Mouse (Mus musculus) lung, postnatal 25 days (tissue): ENCODE measurements at regions not wholly inside any gene's neighbourhood (a gene's known extent, or its start where the extent isn't known, plus 50 kb on each side); places are given as distances from the start of the nearest gene placed in this dataset.
"Not testable (repeated sequence)": the region's sequence is repeated elsewhere in the genome, so short reads cannot be mapped to it uniquely, and the experiment has no call there.

Experiments
- DNase-seq: peaks from one replicate; pipeline ENCODE4 v3.0.0; 2022; ENCODE audit warnings: low spot score

- DNase-seq, result peak; percentile 18
Measured at GRCm38 (mm10) chr13:52277195-52277594, 253.9 kb downstream of the Diras2 start.

DNA sequence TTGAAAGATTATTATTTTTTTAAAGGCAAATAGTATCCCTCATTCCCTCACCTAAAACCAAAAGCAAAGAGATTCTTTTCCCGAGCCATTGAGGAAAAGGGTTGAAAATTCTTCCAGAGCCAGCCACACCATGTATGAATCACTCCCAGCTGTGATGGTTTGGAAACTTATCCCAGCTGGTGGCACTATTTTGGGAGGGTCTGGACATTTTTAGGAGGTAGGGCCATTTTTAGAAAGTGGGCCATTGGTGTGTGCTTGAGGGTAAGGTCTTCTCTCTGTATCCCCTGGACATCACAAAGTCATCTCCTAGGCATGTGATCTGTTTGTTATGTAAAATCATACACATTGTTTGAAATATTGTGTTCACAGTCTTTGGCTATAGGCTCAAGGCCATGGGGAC is 252.2 kb downstream of the Diras2 start:
- no peak for DNase-seq

DNA sequence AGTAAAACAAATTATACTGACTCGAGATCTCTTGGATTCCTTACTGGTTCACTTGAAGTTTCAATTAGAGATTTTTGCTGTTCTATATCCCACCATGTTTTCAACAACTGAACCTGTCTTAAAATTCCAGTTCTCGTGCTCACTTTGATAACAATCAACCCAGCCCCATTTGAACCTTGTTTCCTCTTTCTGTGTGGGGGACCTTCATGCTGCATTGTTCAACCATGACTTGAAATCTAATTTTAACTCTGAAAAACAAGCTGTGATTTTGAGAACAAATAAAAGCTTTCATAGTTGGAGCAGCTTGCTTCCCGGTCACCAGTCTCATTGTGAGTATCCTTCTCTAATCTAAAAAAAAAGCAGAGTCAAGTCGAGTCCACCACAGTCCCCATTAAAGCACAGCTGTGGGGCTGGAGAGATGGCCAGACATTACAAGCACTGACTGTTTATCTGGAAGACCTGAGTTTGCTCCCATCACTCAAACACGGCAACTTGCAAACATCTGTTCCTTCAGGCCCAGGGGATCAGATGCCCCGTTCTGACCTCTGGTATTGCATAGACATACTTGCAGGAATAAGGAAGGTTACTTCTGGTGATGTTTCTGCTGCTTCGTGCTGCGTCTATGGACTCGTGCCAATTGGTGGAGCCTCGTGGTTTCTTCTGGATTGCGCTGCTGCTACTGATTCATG is 251.7 kb downstream of the Diras2 start:
- DNase-seq, result peak; percentile 9

DNA sequence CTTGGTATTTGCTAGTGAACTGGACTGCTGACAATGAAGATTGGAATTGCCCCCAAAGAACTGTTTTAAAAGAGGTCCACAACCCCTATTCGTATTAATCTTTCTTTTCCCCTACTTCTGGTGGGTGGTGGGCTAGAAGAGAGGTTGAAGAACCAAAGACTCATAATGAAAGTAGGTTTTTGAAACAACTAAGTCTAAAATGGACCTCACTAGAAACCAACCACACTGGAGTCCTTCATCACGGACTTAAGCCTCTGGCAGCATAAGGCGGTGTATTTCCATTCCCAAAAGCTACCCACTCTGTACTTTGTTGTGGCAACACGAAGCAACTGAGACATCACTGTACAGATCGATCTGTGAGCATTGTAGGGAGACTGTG is 251.1 kb downstream of the Diras2 start:
- no peak for DNase-seq

GRCm38 (mm10) chr13:52281271-52281670 is 249.8 kb downstream of the Diras2 start:
- no peak for DNase-seq

- DNase-seq, result no peak
Measured at GRCm38 (mm10) chr13:52282500-52282899, 248.6 kb downstream of the Diras2 start.

- DNase-seq, result peak; percentile 41
Measured at GRCm38 (mm10) chr13:52283456-52283855, 247.6 kb downstream of the Diras2 start.

GRCm38 (mm10) chr13:52284026-52284801 is 246.9 kb downstream of the Diras2 start:
- DNase-seq, result no peak

- DNase-seq, result no peak
Measured at GRCm38 (mm10) chr13:52288400-52288799, 242.7 kb downstream of the Diras2 start.

- no peak for DNase-seq
Measured at GRCm38 (mm10) chr13:52295847-52296246, 235.2 kb downstream of the Diras2 start.

DNA sequence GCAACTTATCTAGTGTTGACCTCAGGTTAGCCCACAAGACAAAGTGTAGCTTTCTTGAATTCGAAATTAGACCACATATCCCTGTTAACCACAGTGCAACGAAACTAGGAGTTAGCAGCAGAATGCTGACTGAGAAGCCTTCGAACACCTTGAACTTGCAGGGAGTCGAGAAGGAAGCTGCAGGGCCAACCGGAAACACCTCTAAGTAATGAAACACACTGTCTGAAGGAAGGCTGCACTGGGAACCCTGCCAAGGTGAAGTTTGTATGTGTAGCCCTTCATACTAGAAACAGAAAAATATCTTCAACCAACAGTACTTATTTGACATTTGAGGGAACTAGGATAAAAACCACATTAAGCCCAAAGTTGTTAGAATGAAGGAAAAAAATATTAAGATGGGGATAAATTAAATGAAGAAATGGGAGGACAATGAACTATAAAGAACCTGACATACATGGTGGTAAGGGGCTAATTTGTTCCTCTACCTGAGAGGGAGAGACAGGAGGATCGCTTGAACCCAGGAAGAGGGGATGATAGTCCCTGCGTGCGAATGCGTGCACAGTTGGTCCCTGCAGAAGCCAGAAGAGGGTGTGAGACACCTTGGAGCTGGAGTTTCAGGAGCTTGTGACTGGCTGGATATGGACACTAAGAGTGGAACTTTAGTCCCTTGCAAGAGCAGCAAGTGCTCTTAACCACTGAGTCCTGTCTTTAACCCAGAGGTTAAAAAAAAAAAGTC is 234.4 kb downstream of the Diras2 start:
- DNase-seq, result no peak

- no peak for DNase-seq
Measured at GRCm38 (mm10) chr13:52297277-52297623, 233.8 kb downstream of the Diras2 start.

DNA sequence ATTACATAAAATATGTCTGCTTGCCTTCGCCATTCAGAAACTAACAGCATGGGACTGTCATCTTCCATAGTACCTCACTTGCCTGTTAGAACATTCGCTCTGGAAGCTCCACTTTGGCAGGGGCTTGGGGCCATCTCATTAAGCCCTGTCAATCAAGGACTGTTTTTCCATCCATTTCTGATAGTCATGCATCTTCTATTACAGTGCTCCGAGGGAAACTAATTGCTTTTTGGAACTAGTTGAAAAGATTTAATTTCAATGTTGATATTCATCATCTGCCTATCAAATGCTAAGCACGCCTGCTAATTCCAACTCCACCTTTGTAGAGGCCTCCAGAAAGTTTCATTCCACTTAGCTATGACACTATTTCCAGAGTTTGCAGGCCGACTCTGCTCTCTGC is 232.7 kb downstream of the Diras2 start:
- DNase-seq, result no peak

GRCm38 (mm10) chr13:52305328-52305727 is 225.8 kb downstream of the Diras2 start:
- not testable (repeated sequence) for DNase-seq

DNA sequence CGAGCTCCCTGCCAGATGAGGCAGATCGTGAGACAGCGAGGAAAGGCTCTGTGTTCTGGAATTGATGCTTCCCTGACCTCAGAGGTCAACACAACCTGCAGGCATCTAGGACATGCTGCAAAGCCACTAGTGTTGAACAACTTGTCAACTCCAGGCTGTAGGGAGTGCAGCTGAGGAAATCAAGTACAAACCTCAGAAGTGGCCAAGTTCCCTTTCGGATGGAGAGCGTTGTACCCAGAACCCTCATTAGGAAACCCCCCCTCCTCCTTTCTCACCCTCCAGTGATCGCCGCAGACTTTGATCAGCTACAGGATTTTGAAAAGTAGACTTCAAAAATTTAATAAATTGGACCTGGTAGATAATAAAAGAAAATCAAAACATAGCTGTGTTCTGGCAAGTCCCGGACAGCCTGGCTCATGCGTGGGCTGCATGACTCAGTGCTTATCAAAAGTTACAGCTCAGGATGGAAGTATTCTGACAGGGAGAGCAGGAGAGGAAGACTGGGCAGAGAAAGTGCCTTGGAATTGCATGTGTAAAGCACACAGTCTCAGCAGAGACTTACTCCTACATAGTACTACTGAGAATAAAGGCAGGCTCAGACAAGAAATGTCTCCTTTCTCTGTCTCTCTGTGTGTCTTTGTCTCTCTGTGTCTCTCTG is 224.2 kb downstream of the Diras2 start:
- no peak for DNase-seq

GRCm38 (mm10) chr13:52310954-52311353 is 220.1 kb downstream of the Diras2 start:
- no peak for DNase-seq

DNA sequence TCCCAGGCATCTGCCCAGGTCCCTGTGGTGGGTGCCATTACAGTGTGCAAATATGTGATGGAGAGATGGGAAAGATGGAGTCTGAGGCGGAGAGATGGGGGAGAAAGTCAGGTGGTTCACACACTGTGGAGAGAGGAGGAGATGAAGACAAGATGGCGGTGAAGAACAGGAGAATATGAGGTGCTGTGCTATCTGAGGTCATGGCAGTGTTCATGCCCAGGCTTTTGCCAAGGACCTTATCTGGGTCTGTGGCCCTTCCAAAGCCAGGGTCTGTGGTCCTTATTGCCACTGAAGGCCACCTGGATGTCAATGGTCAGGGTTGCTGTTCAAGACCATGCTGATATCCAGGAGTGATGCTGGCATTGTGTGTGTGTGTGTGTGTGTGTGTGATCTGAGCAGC is 212.8 kb downstream of the Diras2 start:
- DNase-seq, result no peak

- DNase-seq, result no peak
Measured at GRCm38 (mm10) chr13:52323691-52324090, 207.4 kb downstream of the Diras2 start.

- not testable (repeated sequence) for DNase-seq
Measured at GRCm38 (mm10) chr13:52324378-52324777, 206.7 kb downstream of the Diras2 start.

GRCm38 (mm10) chr13:52325647-52326046 is 205.4 kb downstream of the Diras2 start:
- DNase-seq, result not testable (repeated sequence)

- DNase-seq, result no peak
Measured at GRCm38 (mm10) chr13:52327734-52328133, 203.3 kb downstream of the Diras2 start.

DNA sequence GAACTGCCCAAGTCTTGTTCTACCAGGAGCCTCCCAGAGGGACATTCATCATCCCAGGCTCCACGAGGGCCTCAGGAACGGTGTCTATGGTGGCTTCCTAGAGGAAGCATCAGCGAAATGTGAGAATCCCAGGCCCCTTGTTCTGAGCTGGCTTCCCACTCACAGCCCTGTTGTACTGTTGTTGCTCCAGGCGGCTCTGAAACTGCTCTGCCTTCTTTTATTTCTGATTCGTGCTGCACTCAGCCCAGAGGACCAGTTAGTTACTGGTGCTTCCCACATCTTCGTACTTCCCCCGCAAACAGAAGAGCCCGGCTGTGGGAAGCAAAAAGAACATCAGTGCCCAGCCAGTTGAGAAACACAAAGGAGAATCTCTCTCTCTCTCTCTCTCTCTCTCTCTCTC is 202.3 kb downstream of the Diras2 start:
- DNase-seq, result no peak
